Mouse (Mus musculus) mouse trophoblast stem cell (cell line): Measurements from ENCODE around the gene Hist1h1b.

Experiments
- in situ Hi-C, 2 experiments: fragments of 300-500 bp; cut with MseI, MboI; formaldehyde crosslinking; loops; 2 replicates in 1 of 2; 3 replicates in 1 of 2; pipeline ENCODE4 v1.15.1; 2025

The Hist1h1b gene

DNA sequence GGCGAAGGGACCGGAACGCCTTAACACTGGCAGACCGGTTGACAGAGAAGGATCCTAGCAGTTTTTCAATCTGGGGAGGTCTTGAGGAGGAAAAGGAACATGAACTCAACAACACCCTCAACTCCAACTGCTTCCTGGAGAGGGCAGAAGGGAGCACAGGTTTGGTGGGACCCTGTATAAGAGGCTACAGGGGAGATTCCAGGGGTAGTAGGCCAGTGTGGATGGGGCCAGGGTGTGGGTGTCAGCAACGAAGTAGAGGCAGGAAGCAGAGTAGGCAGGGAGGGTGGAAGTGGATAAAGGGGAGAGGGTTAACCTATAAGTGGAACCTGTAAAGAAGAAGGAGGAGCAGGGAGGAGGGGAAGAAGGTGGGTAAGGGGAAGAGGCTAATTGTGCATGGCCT lies 47.0 kb downstream of the Hist1h1b start:
- in situ Hi-C loops, result no loop called here
